ENCODE assay signal across 9 mouse cellular contexts in the genomic region with DNA sequence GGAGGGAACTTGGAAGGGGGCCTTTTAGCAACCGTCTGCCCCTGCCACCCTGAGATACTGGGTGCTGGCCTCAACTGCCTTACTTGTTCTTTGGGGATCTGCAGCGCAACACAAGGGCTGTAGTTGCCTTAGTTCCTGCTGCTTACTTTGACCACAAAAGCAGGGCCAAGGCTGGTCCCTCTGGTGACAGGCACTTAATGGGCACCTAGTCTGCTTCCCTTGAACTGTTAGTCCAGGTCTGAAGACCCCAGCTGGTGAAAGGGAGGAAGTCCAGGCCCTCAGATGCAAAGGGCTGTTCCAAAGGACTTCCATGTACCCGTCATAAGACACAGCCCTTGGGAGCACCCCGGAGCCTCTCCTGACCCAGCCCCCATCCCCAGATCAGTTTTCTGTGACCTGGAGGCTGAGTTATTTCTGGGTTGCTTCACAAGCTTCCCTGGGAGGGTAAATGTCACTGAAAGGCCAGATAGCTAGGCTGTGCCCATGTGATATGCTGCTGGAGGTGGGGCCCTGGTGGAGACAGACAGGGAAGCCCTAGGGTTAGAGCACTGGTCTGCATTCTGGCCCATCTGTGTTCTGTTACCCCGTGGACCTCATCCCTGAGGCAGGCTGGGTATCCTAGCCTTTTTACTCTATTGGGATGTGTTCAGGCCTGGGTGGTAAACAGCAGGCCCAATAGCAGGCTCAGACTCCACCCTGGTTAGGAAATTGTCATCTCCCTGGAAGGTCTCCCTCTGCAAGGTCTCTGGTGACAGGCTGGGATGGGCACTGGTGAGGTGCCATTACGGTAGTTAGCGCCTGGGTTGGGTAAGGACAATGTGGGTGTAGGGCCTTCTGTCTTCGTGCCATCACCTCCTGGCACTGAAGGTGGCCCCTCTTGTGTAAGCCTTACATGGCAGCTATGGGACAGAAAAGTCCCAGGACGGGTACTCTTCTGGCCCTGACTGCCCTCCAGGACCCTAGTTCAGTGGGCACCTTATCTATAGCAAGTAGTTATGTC. TPM values are rescaled to one million over a fixed set of nuclear protein-coding genes. Genes with fewer than 3 reads are reported as not detected.
DNase-seq lines count a peak whose midpoint lies in the region; ATAC-seq and TF ChIP-seq lines count a peak whose summit lies in the region.
"Had no signal": no experiment of that assay in that cellular context is flagged by ENCODE, and none has a peak within 500 bp of the region (broad histone marks: within the 10 kb centered on the region; RNA-seq: fewer than 3 reads in every experiment).

No protein-coding gene starts in this region.

- H3K36me3 ChIP-seq in kidney, embryonic 15.5 days = peaks cover 17% of the 10 kb centered on the region
- peaks cover 26% of the 10 kb centered on the region for H3K36me3 ChIP-seq in embryonic facial prominence, embryonic 14.5 days (ENCODE audit: control insufficient read depth, insufficient read depth, low read length)
- peaks cover 12% of the 10 kb centered on the region for H3K36me3 ChIP-seq in intestine, embryonic 15.5 days
- no peaks in the 10 kb centered on the region for H3K36me3 ChIP-seq in thymus, adult 2 months (ENCODE audit: control insufficient read depth, insufficient read depth, low read length)

- no peak overlapping the region for H3K9ac ChIP-seq in kidney, embryonic 15.5 days
- H3K9ac ChIP-seq in embryonic facial prominence, embryonic 14.5 days (ENCODE audit: low read depth, low read length) = 0 out of 2 replicates have a peak overlapping the region, but pooled peaks have one; percentile 31
- H3K9ac ChIP-seq in intestine, embryonic 15.5 days = 0 out of 2 replicates have a peak overlapping the region, but pooled peaks have one; percentile 23

- H3K9me3 ChIP-seq in kidney, embryonic 15.5 days (replicated peaks) = no peaks in the 10 kb centered on the region
- H3K9me3 ChIP-seq in embryonic facial prominence, embryonic 14.5 days (ENCODE audit: control insufficient read depth, low read length) = no peaks in the 10 kb centered on the region
- H3K9me3 ChIP-seq in intestine, embryonic 15.5 days = no peaks in the 10 kb centered on the region

- H3K4me2 ChIP-seq in kidney, embryonic 15.5 days = peak overlapping the region; percentile 89
- peak overlapping the region; percentile 65 for H3K4me2 ChIP-seq in embryonic facial prominence, embryonic 14.5 days (ENCODE audit: low read depth, low read length)
- H3K4me2 ChIP-seq in intestine, embryonic 15.5 days (replicated peaks) = peak overlapping the region; percentile 83

- WGBS in kidney, embryonic 15.5 days = 75% methylated on average over 9 of the region's 9 CpGs
- 75% methylated on average over 9 of the region's 9 CpGs for WGBS in embryonic facial prominence, embryonic 14.5 days
- 79% methylated on average over 9 of the region's 9 CpGs for WGBS in intestine, embryonic 15.5 days
- 94% methylated on average over 9 of the region's 9 CpGs for WGBS in thymus, adult 2 months

- peaks cover 51% of the 10 kb centered on the region for H3K4me1 ChIP-seq in kidney, embryonic 15.5 days
- peaks cover 20% of the 10 kb centered on the region; the same call in 1 of the 2 replicates for H3K4me1 ChIP-seq in embryonic facial prominence, embryonic 14.5 days (ENCODE audit: control insufficient read depth, insufficient read depth, low read length)
- H3K4me1 ChIP-seq in intestine, embryonic 15.5 days (replicated peaks) = peaks cover 31% of the 10 kb centered on the region
- H3K4me1 ChIP-seq in thymus, adult 2 months (replicated peaks; ENCODE audit: control insufficient read depth, insufficient read depth, low read length) = peaks cover 25% of the 10 kb centered on the region

- TF ChIP-seq CTCF in thymus, adult 2 months (IDR thresholded peaks at IDR 0.05; ENCODE audit: borderline replicate concordance, control insufficient read depth, extremely low read depth, insufficient read depth, low read length, poor library complexity) = no peak

- peak overlapping the region; percentile 82; the same call in 1 of the 2 replicates for H3K27ac ChIP-seq in kidney, embryonic 15.5 days
- H3K27ac ChIP-seq in embryonic facial prominence, embryonic 14.5 days (replicated peaks; ENCODE audit: low read depth, low read length) = peak overlapping the region; percentile 31; the same call in 1 of the 2 replicates
- H3K27ac ChIP-seq in intestine, embryonic 15.5 days = no peak overlapping the region; the same call in 1 of the 2 replicates
- no peak overlapping the region for H3K27ac ChIP-seq in thymus, adult 2 months (ENCODE audit: control insufficient read depth, insufficient read depth, low read length)

- TF ChIP-seq POLR2A in thymus, adult 2 months (IDR thresholded peaks at IDR 0.05; ENCODE audit: control insufficient read depth, extremely low read depth, insufficient read depth, low read length, poor library complexity) = no peak

- ATAC-seq in kidney, embryonic 15.5 days (replicated peaks; ENCODE audit: low FRiP score) = no peak
- ATAC-seq in embryonic facial prominence, embryonic 14.5 days (ENCODE audit: low read depth) = no peak
- no peak for ATAC-seq in intestine, embryonic 15.5 days
- ATAC-seq in monocyte, adult 5-6 weeks (replicated peaks; ENCODE audit: insufficient number of reproducible peaks, low FRiP score, low TSS enrichment, poor library complexity, severe bottlenecking) = peak; percentile 7
- ATAC-seq: Patski had no signal

- H3K27me3 ChIP-seq in kidney, embryonic 15.5 days = peaks cover 18% of the 10 kb centered on the region
- H3K27me3 ChIP-seq in embryonic facial prominence, embryonic 14.5 days (replicated peaks; ENCODE audit: control insufficient read depth, insufficient read depth, low read length) = 0 out of 2 replicates have a peak, but pooled peaks cover 5% of the 10 kb centered on the region
- H3K27me3 ChIP-seq in intestine, embryonic 15.5 days (replicated peaks) = no peaks in the 10 kb centered on the region
- no peaks in the 10 kb centered on the region; the same call in 1 of the 2 replicates for H3K27me3 ChIP-seq in thymus, adult 2 months (ENCODE audit: control insufficient read depth, insufficient read depth, low read length)
- H3K27me3 ChIP-seq: Patski had no signal

- DNase-seq in kidney, postnatal 4 days = no peak
- no peak for DNase-seq in embryonic facial prominence, embryonic 14.5 days (ENCODE audit: low spot score)
- no peak for DNase-seq in cerebellum, adult 9-11 months
- no peak for DNase-seq in thymus, adult 2 months
- DNase-seq in cerebellum, postnatal 10 days = no peak

- H3K4me3 ChIP-seq in kidney, embryonic 15.5 days (replicated peaks) = peak overlapping the region; percentile 61
- H3K4me3 ChIP-seq in embryonic facial prominence, embryonic 14.5 days (ENCODE audit: low read depth, low read length) = peak overlapping the region; percentile 53
- H3K4me3 ChIP-seq in intestine, embryonic 15.5 days (replicated peaks) = no peak overlapping the region
- H3K4me3 ChIP-seq in thymus, adult 2 months (ENCODE audit: control insufficient read depth, insufficient read depth, low read length) = no peak overlapping the region

RNA-seq across cellular contexts. Expression of a gene that starts 3.8 kb away (rescaled TPM):
- 54.0 and 66.0 TPM in 2 replicates for polyA plus RNA-seq in kidney, embryonic 15.5 days (2015; fragmentation: Nextera tagmentation; extraction: Ambion mirVana)
- 35.2 and 39.9 TPM in 2 replicates for polyA plus RNA-seq in embryonic facial prominence, embryonic 14.5 days (2014; fragmentation: Nextera tagmentation; extraction: Ambion mirVana)
- 84.8 and 96.2 TPM in 2 replicates for polyA plus RNA-seq in intestine, embryonic 15.5 days (2015; fragmentation: Nextera tagmentation; extraction: Ambion mirVana)
- total RNA-seq in monocyte, adult 5-6 weeks (2017) = 74.0 to 101 TPM (median 95.1 TPM) in 3 replicates
- polyA plus RNA-seq in thymus, adult 2 months (2012; rRNA removed) = 8.0 and 8.5 TPM in 2 replicates

RNA-seq across cellular contexts. Expression of a gene that starts 19.4 kb away (rescaled TPM):
- polyA plus RNA-seq in kidney, embryonic 15.5 days (2015; fragmentation: Nextera tagmentation; extraction: Ambion mirVana) = 8.0 and 8.4 TPM in 2 replicates
- polyA plus RNA-seq in embryonic facial prominence, embryonic 14.5 days (2014; fragmentation: Nextera tagmentation; extraction: Ambion mirVana) = 4.6 and 5.5 TPM in 2 replicates
- 4.2 and 5.1 TPM in 2 replicates for polyA plus RNA-seq in intestine, embryonic 15.5 days (2015; fragmentation: Nextera tagmentation; extraction: Ambion mirVana)
- 0.39 to 0.57 TPM in 2 of 3 replicates, not detected in the other for total RNA-seq in monocyte, adult 5-6 weeks (2017)
- 1.6 and 1.7 TPM in 2 replicates for polyA plus RNA-seq in thymus, adult 2 months (2012; rRNA removed)

RNA-seq across cellular contexts. Expression of a gene that starts 39.1 kb away (rescaled TPM):
- polyA plus RNA-seq in kidney, embryonic 15.5 days (2015; fragmentation: Nextera tagmentation; extraction: Ambion mirVana) = 129 and 140 TPM in 2 replicates
- 59.6 and 65.2 TPM in 2 replicates for polyA plus RNA-seq in embryonic facial prominence, embryonic 14.5 days (2014; fragmentation: Nextera tagmentation; extraction: Ambion mirVana)
- 106 TPM in 2 replicates for polyA plus RNA-seq in intestine, embryonic 15.5 days (2015; fragmentation: Nextera tagmentation; extraction: Ambion mirVana)
- total RNA-seq in monocyte, adult 5-6 weeks (2017) = 139 to 159 TPM (median 146 TPM) in 3 replicates
- 98.2 and 106 TPM in 2 replicates for polyA plus RNA-seq in thymus, adult 2 months (2012; rRNA removed)

Comparison
In these comparisons a context has a peak if more than half of its experiments do, and no peak if none do; other contexts are left out.
1. H3K27ac ChIP-seq: peak in kidney, embryonic 15.5 days (single experiment) and embryonic facial prominence, embryonic 14.5 days (single experiment); none in intestine, embryonic 15.5 days (single experiment) and thymus, adult 2 months (single experiment).
2. H3K4me3 ChIP-seq: peak in kidney, embryonic 15.5 days (single experiment) and embryonic facial prominence, embryonic 14.5 days (single experiment); none in intestine, embryonic 15.5 days (single experiment) and thymus, adult 2 months (single experiment).
3. Peak in every context shown above with its lines, with median percentiles within 50 percentile points of each other: H3K4me2 ChIP-seq.